Mouse (Mus musculus): ENCODE results near the gene Dyrk1a. TPM values are rescaled to one million over a fixed set of nuclear protein-coding genes. Genes with fewer than 3 reads are reported as not detected.
A peak's percentile ranks its signal among the peaks of the same experiment; 100 is the strongest.

Dyrk1a gene
- polyA plus RNA-seq, 1 experiment from 2014 or later: 8.3 TPM

GRCm38 (mm10) chr16:94718919-94719318 is 149.1 kb downstream of the Dyrk1a start:
- Histone ChIP-seq H3K4me1 (ENCODE audit: insufficient read depth, low read length) (peaks cover 13% of the 10 kb centered on the region), H3K4me2 (replicated peaks; ENCODE audit: low read depth, low read length) (no peak overlapping the region), H3K9me3 (ENCODE audit: low read length) (peaks cover 8% of the 10 kb centered on the region), H3K27ac (ENCODE audit: low read length) (no peak overlapping the region), H3K9ac (replicated peaks; ENCODE audit: low read length) (no peak overlapping the region), H3K36me3 (ENCODE audit: insufficient read depth, low read length) (no peaks in the 10 kb centered on the region), H3K4me3 (ENCODE audit: low read length) (no peak overlapping the region), H3K27me3 (ENCODE audit: insufficient read depth, low read length) (no peaks in the 10 kb centered on the region)
- no peak for ATAC-seq (ENCODE audit: low FRiP score, low TSS enrichment)
- 43% methylated on average over 4 of the region's 4 CpGs for WGBS

DNA sequence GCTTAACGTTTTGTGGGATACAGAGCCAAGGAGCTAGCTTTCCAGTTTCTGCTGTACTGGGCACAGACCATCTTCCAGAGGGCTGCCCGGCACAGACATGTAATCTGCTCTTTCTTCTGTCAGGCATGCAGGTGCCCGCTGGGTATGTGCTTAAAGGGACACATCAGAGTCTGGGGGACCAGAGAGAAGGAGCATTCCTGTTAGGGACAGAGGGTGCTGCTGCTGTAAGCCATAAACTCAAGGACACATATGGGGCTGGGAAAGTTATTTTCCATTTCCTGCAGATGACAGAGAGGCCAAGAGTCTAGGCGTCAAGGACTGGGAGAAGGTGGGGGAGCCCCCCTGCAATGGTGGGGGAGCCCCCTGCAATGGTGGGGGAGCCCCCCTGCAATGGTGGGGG is 149.7 kb downstream of the Dyrk1a start:
- no peaks in the 10 kb centered on the region for H3K36me3 ChIP-seq (ENCODE audit: insufficient read depth, low read length)
- WGBS: 64% methylated on average over 4 of the region's 4 CpGs
- H3K4me3 ChIP-seq (ENCODE audit: low read length): no peak overlapping the region
- H3K9ac ChIP-seq (replicated peaks; ENCODE audit: low read length): no peak overlapping the region
- H3K4me2 ChIP-seq (replicated peaks; ENCODE audit: low read depth, low read length): no peak overlapping the region
- peaks cover 11% of the 10 kb centered on the region for H3K4me1 ChIP-seq (ENCODE audit: insufficient read depth, low read length)
- no peak for ATAC-seq (ENCODE audit: low FRiP score, low TSS enrichment)
- peaks cover 8% of the 10 kb centered on the region for H3K9me3 ChIP-seq (ENCODE audit: low read length)
- H3K27ac ChIP-seq (ENCODE audit: low read length): no peak overlapping the region
- H3K27me3 ChIP-seq (ENCODE audit: insufficient read depth, low read length): no peaks in the 10 kb centered on the region

DNA sequence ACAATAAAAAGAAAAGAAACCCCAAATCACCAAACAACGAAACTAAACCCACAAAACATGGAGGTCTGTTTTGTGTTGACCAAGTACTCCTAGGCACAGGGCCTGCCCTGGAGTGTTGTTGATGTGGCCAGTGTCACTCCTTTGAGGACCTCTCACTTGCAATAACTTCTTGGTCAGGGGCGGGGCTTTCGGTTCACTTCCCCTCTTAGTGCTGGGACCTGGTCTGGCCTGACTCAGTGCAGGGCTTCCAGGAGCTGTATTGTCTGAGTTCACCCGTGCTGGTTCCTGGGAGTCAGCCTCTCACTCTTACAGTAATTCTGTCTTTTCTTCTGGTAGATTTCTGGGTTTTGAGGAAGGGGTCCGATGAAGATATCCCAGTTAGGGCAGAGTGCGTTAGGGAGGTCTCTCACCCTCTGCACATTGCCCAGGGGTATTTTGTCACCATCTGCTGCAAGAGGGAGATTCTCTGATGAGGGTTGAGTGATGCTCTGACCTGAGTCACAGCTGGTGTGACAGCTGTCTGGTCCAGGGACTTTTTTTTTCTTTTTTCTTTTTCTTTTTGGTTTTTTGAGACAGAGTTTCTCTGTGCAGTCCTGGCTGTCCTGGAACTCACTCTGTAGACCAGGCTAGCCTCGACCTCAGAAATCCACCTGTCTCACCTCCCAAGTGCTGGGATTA is 150.8 kb downstream of the Dyrk1a start:
- no peak overlapping the region for H3K4me2 ChIP-seq (replicated peaks; ENCODE audit: low read depth, low read length)
- H3K4me3 ChIP-seq (ENCODE audit: low read length): no peak overlapping the region
- H3K27ac ChIP-seq (ENCODE audit: low read length): no peak overlapping the region
- H3K27me3 ChIP-seq (ENCODE audit: insufficient read depth, low read length): no peaks in the 10 kb centered on the region
- no peak for ATAC-seq (ENCODE audit: low FRiP score, low TSS enrichment)
- H3K9me3 ChIP-seq (ENCODE audit: low read length): peaks cover 8% of the 10 kb centered on the region
- peaks cover 12% of the 10 kb centered on the region; the same call in 1 of the 2 replicates for H3K4me1 ChIP-seq (ENCODE audit: insufficient read depth, low read length)
- WGBS: 59% methylated on average over 7 of the region's 7 CpGs
- no peak overlapping the region for H3K9ac ChIP-seq (replicated peaks; ENCODE audit: low read length)
- no peaks in the 10 kb centered on the region for H3K36me3 ChIP-seq (ENCODE audit: insufficient read depth, low read length)

- Histone ChIP-seq H3K4me3 (ENCODE audit: low read length) (no peak overlapping the region), H3K4me2 (replicated peaks; ENCODE audit: low read depth, low read length) (no peak overlapping the region), H3K9me3 (ENCODE audit: low read length) (peaks cover 4% of the 10 kb centered on the region), H3K27me3 (ENCODE audit: insufficient read depth, low read length) (no peaks in the 10 kb centered on the region), H3K9ac (replicated peaks; ENCODE audit: low read length) (no peak overlapping the region), H3K27ac (ENCODE audit: low read length) (no peak overlapping the region), H3K4me1 (ENCODE audit: insufficient read depth, low read length) (peaks cover 12% of the 10 kb centered on the region; the same call in 1 of the 2 replicates), H3K36me3 (ENCODE audit: insufficient read depth, low read length) (no peaks in the 10 kb centered on the region)
- WGBS: 38% methylated on average over 10 of the region's 10 CpGs
- no peak for ATAC-seq (ENCODE audit: low FRiP score, low TSS enrichment)
Measured at GRCm38 (mm10) chr16:94721549-94722006, 151.8 kb downstream of the Dyrk1a start.

GRCm38 (mm10) chr16:94722936-94723335 is 153.1 kb downstream of the Dyrk1a start:
- ATAC-seq (ENCODE audit: low FRiP score, low TSS enrichment): no peak
- Histone ChIP-seq H3K9ac (replicated peaks; ENCODE audit: low read length) (no peak overlapping the region), H3K4me1 (ENCODE audit: insufficient read depth, low read length) (peaks cover 12% of the 10 kb centered on the region; the same call in 1 of the 2 replicates), H3K4me3 (ENCODE audit: low read length) (no peak overlapping the region), H3K9me3 (ENCODE audit: low read length) (no peaks in the 10 kb centered on the region), H3K36me3 (ENCODE audit: insufficient read depth, low read length) (no peaks in the 10 kb centered on the region), H3K27ac (ENCODE audit: low read length) (no peak overlapping the region), H3K27me3 (ENCODE audit: insufficient read depth, low read length) (no peaks in the 10 kb centered on the region), H3K4me2 (replicated peaks; ENCODE audit: low read depth, low read length) (no peak overlapping the region)
- WGBS: 81% methylated on average over 12 of the region's 12 CpGs

DNA sequence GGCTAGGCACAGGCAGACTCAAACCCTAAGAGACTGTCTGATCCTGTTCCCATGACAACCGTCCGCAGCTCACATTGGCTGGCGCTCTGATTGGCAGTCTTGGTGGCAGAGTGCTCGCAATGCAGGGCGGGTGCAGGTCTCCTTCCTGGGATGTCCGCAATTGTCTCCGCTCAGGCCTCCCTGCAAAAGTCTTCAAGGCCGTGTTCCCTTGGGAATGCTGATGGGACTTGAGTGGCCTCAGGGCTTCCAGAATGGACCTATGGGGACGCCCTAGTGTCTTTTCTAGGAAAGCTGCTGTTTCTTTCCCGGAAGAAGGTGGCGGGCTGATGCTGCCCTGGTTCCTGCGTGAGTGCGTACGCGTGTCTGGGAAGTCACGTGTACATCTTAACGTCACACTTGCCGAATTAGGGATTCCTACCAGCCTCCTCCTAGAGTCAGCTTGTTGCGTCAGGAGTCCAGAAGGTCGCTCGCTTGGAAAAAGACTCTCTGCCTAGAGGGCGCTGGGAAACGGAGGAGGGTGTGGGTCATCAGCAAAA is 154.3 kb downstream of the Dyrk1a start:
- H3K36me3 ChIP-seq (ENCODE audit: insufficient read depth, low read length): no peaks in the 10 kb centered on the region
- H3K9ac ChIP-seq (replicated peaks; ENCODE audit: low read length): peak overlapping the region; percentile 62
- peaks cover 12% of the 10 kb centered on the region; the same call in 1 of the 2 replicates for H3K4me1 ChIP-seq (ENCODE audit: insufficient read depth, low read length)
- 0 out of 2 replicates have a peak overlapping the region, but pooled peaks have one; percentile 61 for H3K27ac ChIP-seq (ENCODE audit: low read length)
- H3K4me3 ChIP-seq (ENCODE audit: low read length): peak overlapping the region; percentile 58
- WGBS: under 1% methylated on average over 23 of the region's 23 CpGs
- ATAC-seq (ENCODE audit: low FRiP score, low TSS enrichment): peak; percentile 91
- H3K4me2 ChIP-seq (replicated peaks; ENCODE audit: low read depth, low read length): peak overlapping the region; percentile 82
- H3K9me3 ChIP-seq (ENCODE audit: low read length): peaks cover 3% of the 10 kb centered on the region; the same call in 1 of the 2 replicates
- no peaks in the 10 kb centered on the region for H3K27me3 ChIP-seq (ENCODE audit: insufficient read depth, low read length)

DNA sequence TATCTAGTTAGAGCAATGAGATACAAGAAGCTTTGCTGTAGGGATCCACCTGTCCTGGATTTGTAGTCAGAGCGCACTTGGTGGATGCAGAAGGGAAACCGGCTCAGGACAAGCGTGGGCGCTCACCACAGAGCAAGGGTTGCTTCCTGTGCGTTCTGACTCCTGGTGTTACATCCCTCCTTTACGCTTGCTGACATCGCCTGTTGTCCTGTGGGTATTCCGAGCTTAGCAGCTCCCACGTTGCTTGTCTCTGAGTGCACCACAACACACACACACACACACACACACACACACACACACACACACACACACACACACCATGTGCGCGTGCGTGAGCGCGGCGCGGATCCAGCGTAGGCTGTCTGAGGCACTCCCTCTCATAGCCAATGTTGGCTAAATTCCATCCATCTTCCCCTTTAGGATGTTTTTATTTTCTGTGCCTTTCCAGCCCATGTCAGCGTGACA is 155.0 kb downstream of the Dyrk1a start:
- WGBS: under 1% methylated on average over 16 of the region's 18 CpGs
- no peak overlapping the region for H3K27ac ChIP-seq (ENCODE audit: low read length)
- ATAC-seq (ENCODE audit: low FRiP score, low TSS enrichment): 0 out of 2 replicates have a peak, but pooled peaks have one; percentile 24

GRCm38 (mm10) chr16:94729236-94729635 is 159.4 kb downstream of the Dyrk1a start:
- 89% methylated on average over 6 of the region's 6 CpGs for WGBS
- no peaks in the 10 kb centered on the region for H3K36me3 ChIP-seq (ENCODE audit: insufficient read depth, low read length)
- H3K4me1 ChIP-seq (ENCODE audit: insufficient read depth, low read length): peaks cover 7% of the 10 kb centered on the region; the same call in 1 of the 2 replicates
- ATAC-seq (ENCODE audit: low FRiP score, low TSS enrichment): no peak
- no peak overlapping the region for H3K4me3 ChIP-seq (ENCODE audit: low read length)
- H3K9me3 ChIP-seq (ENCODE audit: low read length): peaks cover 5% of the 10 kb centered on the region; the same call in 1 of the 2 replicates
- no peak overlapping the region for H3K4me2 ChIP-seq (replicated peaks; ENCODE audit: low read depth, low read length)
- no peak overlapping the region for H3K9ac ChIP-seq (replicated peaks; ENCODE audit: low read length)
- no peaks in the 10 kb centered on the region for H3K27me3 ChIP-seq (ENCODE audit: insufficient read depth, low read length)
- H3K27ac ChIP-seq (ENCODE audit: low read length): no peak overlapping the region

More for the DNA sequence above, 155.0 kb downstream of the Dyrk1a start:
- H3K9me3 ChIP-seq (ENCODE audit: low read length): peaks cover 5% of the 10 kb centered on the region; the same call in 1 of the 2 replicates
- H3K36me3 ChIP-seq (ENCODE audit: insufficient read depth, low read length): no peaks in the 10 kb centered on the region
- H3K27me3 ChIP-seq (ENCODE audit: insufficient read depth, low read length): no peaks in the 10 kb centered on the region
- H3K4me1 ChIP-seq (ENCODE audit: insufficient read depth, low read length): peaks cover 12% of the 10 kb centered on the region; the same call in 1 of the 2 replicates
- H3K9ac ChIP-seq (replicated peaks; ENCODE audit: low read length): peak overlapping the region; percentile 62
- peak overlapping the region; percentile 82 for H3K4me2 ChIP-seq (replicated peaks; ENCODE audit: low read depth, low read length)
- peak overlapping the region; percentile 58 for H3K4me3 ChIP-seq (ENCODE audit: low read length)

- Histone ChIP-seq H3K4me1 (ENCODE audit: insufficient read depth, low read length) (no peaks in the 10 kb centered on the region), H3K9me3 (ENCODE audit: low read length) (peaks cover 5% of the 10 kb centered on the region; the same call in 1 of the 2 replicates), H3K27me3 (ENCODE audit: insufficient read depth, low read length) (no peaks in the 10 kb centered on the region), H3K4me2 (replicated peaks; ENCODE audit: low read depth, low read length) (no peak overlapping the region), H3K27ac (ENCODE audit: low read length) (no peak overlapping the region), H3K9ac (replicated peaks; ENCODE audit: low read length) (no peak overlapping the region), H3K4me3 (ENCODE audit: low read length) (no peak overlapping the region), H3K36me3 (ENCODE audit: insufficient read depth, low read length) (no peaks in the 10 kb centered on the region)
- 52% methylated on average over 12 of the region's 12 CpGs for WGBS
- no peak for ATAC-seq (ENCODE audit: low FRiP score, low TSS enrichment)
Measured at GRCm38 (mm10) chr16:94731027-94731426, 161.2 kb downstream of the Dyrk1a start.

- H3K27ac ChIP-seq (ENCODE audit: low read length): no peak overlapping the region
- 67% methylated on average over 3 of the region's 3 CpGs for WGBS
- ATAC-seq (ENCODE audit: low FRiP score, low TSS enrichment): no peak
Measured at GRCm38 (mm10) chr16:94735472-94735871, 165.7 kb downstream of the Dyrk1a start.

More at GRCm38 (mm10) chr16:94735472-94735871, 165.7 kb downstream of the Dyrk1a start:
- Histone ChIP-seq H3K9me3 (ENCODE audit: low read length) (no peaks in the 10 kb centered on the region), H3K4me3 (ENCODE audit: low read length) (no peak overlapping the region), H3K4me2 (replicated peaks; ENCODE audit: low read depth, low read length) (no peak overlapping the region), H3K9ac (replicated peaks; ENCODE audit: low read length) (no peak overlapping the region), H3K27me3 (ENCODE audit: insufficient read depth, low read length) (no peaks in the 10 kb centered on the region), H3K36me3 (ENCODE audit: insufficient read depth, low read length) (no peaks in the 10 kb centered on the region), H3K4me1 (ENCODE audit: insufficient read depth, low read length) (no peaks in the 10 kb centered on the region)
